Mouse (Mus musculus): ENCODE results near the gene Ube2a. TPM values are rescaled to one million over a fixed set of nuclear protein-coding genes. Genes with fewer than 3 reads are reported as not detected.
"Not testable (repeated sequence)": the region's sequence is repeated elsewhere in the genome, so short reads cannot be mapped to it uniquely, and the experiment has no call there.

The Ube2a gene
- total and polyA plus RNA-seq, 3 experiments, result 30.7 to 141 (median 90.4) TPM

- H3K4me2 ChIP-seq (ENCODE audit: insufficient read depth, low read depth, poor library complexity, severe bottlenecking), result no peak overlapping the region
- H3K27ac ChIP-seq (ENCODE audit: insufficient read depth, low read depth), result no peak overlapping the region
- no peak overlapping the region for H3K9ac ChIP-seq (ENCODE audit: insufficient read depth, low read depth)
- H3K27me3 ChIP-seq (replicated peaks), result no peaks in the 10 kb centered on the region
- no peaks in the 10 kb centered on the region for H3K4me1 ChIP-seq (ENCODE audit: control insufficient read depth in 1 of 2, insufficient read depth in 2 of 2)
- no peaks in the 10 kb centered on the region for H3K9me3 ChIP-seq (replicated peaks; ENCODE audit: low read length)
- no peaks in the 10 kb centered on the region for H3K79me2 ChIP-seq (replicated peaks; ENCODE audit: control insufficient read depth, extremely low read depth, insufficient read depth, poor library complexity, severe bottlenecking)
- TF ChIP-seq HCFC1 (IDR thresholded peaks at IDR 0.05; ENCODE audit: low read depth, low read length) (no peak), MAFK (IDR thresholded peaks at IDR 0.05; ENCODE audit: insufficient replicate concordance, low read length) (no peak), SMC3 (IDR thresholded peaks at IDR 0.05; ENCODE audit: low read depth, low read length) (peak; percentile 34; the same call in 1 of the 2 replicates), TBP (conservative IDR thresholded peaks at IDR 0.05; ENCODE audit: low read depth, low read length) (no peak), BHLHE40 (IDR thresholded peaks at IDR 0.05; ENCODE audit: low read depth, low read length) (no peak), POLR2AphosphoS2 (IDR thresholded peaks at IDR 0.05; ENCODE audit: low read depth, low read length) (no peak), RCOR1 (conservative IDR thresholded peaks at IDR 0.05; ENCODE audit: low read depth, low read length) (no peak), RAD21 (IDR thresholded peaks at IDR 0.05; ENCODE audit: low read depth, low read length) (peak; percentile 30), E2F4 (IDR thresholded peaks at IDR 0.05; ENCODE audit: insufficient replicate concordance, low read depth, low read length) (no peak), MYC (IDR thresholded peaks at IDR 0.05; ENCODE audit: low read depth, low read length) (no peak), USF1 (IDR thresholded peaks at IDR 0.05; ENCODE audit: low read depth, low read length) (no peak), TCF12 (IDR thresholded peaks at IDR 0.05; ENCODE audit: low read depth, low read length) (no peak), ZC3H11A (IDR thresholded peaks at IDR 0.05; ENCODE audit: low read depth, low read length) (no peak), CTCF (conservative IDR thresholded peaks at IDR 0.05 in 1 of 2, IDR thresholded peaks at IDR 0.05 in 1 of 2; ENCODE audit: low read depth in 2 of 2, low read length in 2 of 2) (peak; percentile 32 to 52; a peak in 3 of 4 replicates), ZMIZ1 (IDR thresholded peaks at IDR 0.05; ENCODE audit: low read depth, low read length) (no peak), EP300 (IDR thresholded peaks at IDR 0.05; ENCODE audit: low read length) (no peak), CHD2 (IDR thresholded peaks at IDR 0.05; ENCODE audit: low read length) (no peak), JUN (IDR thresholded peaks at IDR 0.05; ENCODE audit: insufficient read depth, low read depth, low read length) (no peak)
- dilution Hi-C loops (cut with MboI; ENCODE audit: extremely low pct_ligation_motif_present, extremely low pct_unique_long_range_greater_than_20kb, low sequenced_read_pairs), result no loop called here
- no peak for DNase-seq (ENCODE audit: extremely low read depth)
- H3K36me3 ChIP-seq (replicated peaks in 1 of 2; ENCODE audit: control insufficient read depth in 1 of 2, insufficient read depth in 1 of 2, low read length in 1 of 2), result peaks cover 8 to 52% of the 10 kb centered on the region in 2 experiments
- in situ Hi-C loops (cut with MboI; ENCODE audit: low pct_ligation_motif_present, low pct_unique_long_range_greater_than_20kb, low sequenced_read_pairs), result no loop called here
- H3K4me3 ChIP-seq (replicated peaks in 1 of 3; ENCODE audit: low read depth in 2 of 3, low read length in 2 of 3, poor library complexity in 1 of 3), result no peak overlapping the region
Measured at GRCm38 (mm10) chrX:36884719-36885118, 11.0 kb downstream of the Ube2a start.

DNA sequence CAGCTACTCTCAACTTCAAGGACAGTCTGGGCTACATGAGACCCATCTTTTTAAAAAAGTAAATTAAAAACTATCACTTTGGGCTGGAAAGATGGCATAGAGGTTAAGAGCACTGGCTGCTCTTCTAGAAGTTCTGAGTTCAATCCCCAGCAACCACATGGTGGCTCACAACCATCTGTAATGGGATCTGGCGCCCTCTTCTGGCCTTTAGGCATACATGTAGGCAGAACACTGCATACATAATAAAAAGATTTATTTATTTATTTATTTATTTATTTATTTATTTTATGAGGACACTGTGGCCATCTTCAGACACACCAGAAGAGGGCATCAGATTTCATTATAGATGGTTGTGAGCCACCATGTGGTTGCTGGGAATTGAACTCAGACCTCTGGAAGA, 25.2 kb downstream of the Ube2a start:
- H3K4me3 ChIP-seq (replicated peaks in 1 of 3; ENCODE audit: low read depth in 2 of 3, low read length in 2 of 3, poor library complexity in 1 of 3); H3K4me2 ChIP-seq (ENCODE audit: insufficient read depth, low read depth, poor library complexity, severe bottlenecking); H3K27ac ChIP-seq (ENCODE audit: insufficient read depth, low read depth); H3K36me3 ChIP-seq (replicated peaks in 1 of 2; ENCODE audit: control insufficient read depth in 1 of 2, insufficient read depth in 1 of 2, low read length in 1 of 2); H3K4me1 ChIP-seq (ENCODE audit: control insufficient read depth in 1 of 2, insufficient read depth in 2 of 2); H3K27me3 ChIP-seq (replicated peaks); H3K9ac ChIP-seq (ENCODE audit: insufficient read depth, low read depth); H3K9me3 ChIP-seq (replicated peaks; ENCODE audit: low read length); dilution Hi-C loops (cut with MboI; ENCODE audit: extremely low pct_ligation_motif_present, extremely low pct_unique_long_range_greater_than_20kb, low sequenced_read_pairs); in situ Hi-C loops (cut with MboI; ENCODE audit: low pct_ligation_motif_present, low pct_unique_long_range_greater_than_20kb, low sequenced_read_pairs): not testable (repeated sequence)
- peak; percentile 34 for DNase-seq (ENCODE audit: extremely low read depth)
- H3K79me2 ChIP-seq (replicated peaks; ENCODE audit: control insufficient read depth, extremely low read depth, insufficient read depth, poor library complexity, severe bottlenecking), result peaks cover 41% of the 10 kb centered on the region
- TF ChIP-seq CTCF (conservative IDR thresholded peaks at IDR 0.05 in 1 of 2, IDR thresholded peaks at IDR 0.05 in 1 of 2; ENCODE audit: low read depth in 2 of 2, low read length in 2 of 2) (peak in 1 of 2 experiments; percentile 57; a peak in 2 of 4 replicates), SMC3 (IDR thresholded peaks at IDR 0.05; ENCODE audit: low read depth, low read length) (peak; percentile 18; the same call in 1 of the 2 replicates)
